Mouse (Mus musculus): ENCODE data around the gene Sag.

The Sag gene

GRCm38 (mm10) chr1:87803576-87803975 is at the start of gene Sag:
Gene Sag, plus strand, starts transcription at chr1:87803680.
- DNase-seq, result no peak

GRCm38 (mm10) chr1:87755641-87756470 is 47.6 kb upstream of the Sag start, which contains the start of gene Atg16l1:
Gene Atg16l1, plus strand, starts transcription at chr1:87755870.
- DNase-seq, result peak; percentile 92 to 95

- DNase-seq, result no peak
These were observed 39.7 kb upstream of the Sag start for GRCm38 (mm10) chr1:87763821-87764220.

- DNase-seq, result no peak
These were observed 37.7 kb upstream of the Sag start for GRCm38 (mm10) chr1:87765741-87766140.

- peak in 1 of 2 experiments; percentile 33 for DNase-seq
These were observed 37.2 kb upstream of the Sag start for GRCm38 (mm10) chr1:87766233-87766632.

GRCm38 (mm10) chr1:87769263-87769662 is 34.2 kb upstream of the Sag start:
- no peak for DNase-seq

- no peak for DNase-seq
These were observed 33.0 kb upstream of the Sag start for GRCm38 (mm10) chr1:87770486-87770885.

- DNase-seq, result no peak
These were observed 31.8 kb upstream of the Sag start for GRCm38 (mm10) chr1:87771724-87772123.

- no peak for DNase-seq
These were observed 30.1 kb upstream of the Sag start for GRCm38 (mm10) chr1:87773336-87773735.

- DNase-seq, result no peak
These were observed 28.6 kb upstream of the Sag start for GRCm38 (mm10) chr1:87774845-87775244.

- DNase-seq, result no peak
These were observed 24.2 kb upstream of the Sag start for GRCm38 (mm10) chr1:87779204-87779785.

GRCm38 (mm10) chr1:87785703-87786102 is 17.8 kb upstream of the Sag start:
- no peak for DNase-seq

- no peak for DNase-seq
These were observed 17.2 kb upstream of the Sag start for GRCm38 (mm10) chr1:87786251-87786650.

GRCm38 (mm10) chr1:87789665-87790064 is 13.8 kb upstream of the Sag start:
- no peak for DNase-seq

GRCm38 (mm10) chr1:87792438-87793137 is 10.9 kb upstream of the Sag start:
- DNase-seq, result no peak

GRCm38 (mm10) chr1:87793138-87793449 is 10.4 kb upstream of the Sag start:
- no peak for DNase-seq

GRCm38 (mm10) chr1:87797702-87798101 is 5.8 kb upstream of the Sag start:
- no peak for DNase-seq

GRCm38 (mm10) chr1:87798306-87798705 is 5.2 kb upstream of the Sag start:
- no peak for DNase-seq

- no peak for DNase-seq
These were observed 4.3 kb downstream of the Sag start for GRCm38 (mm10) chr1:87807751-87808150.

GRCm38 (mm10) chr1:87811391-87811790 is 7.9 kb downstream of the Sag start:
- DNase-seq, result no peak

- DNase-seq, result no peak
These were observed 8.6 kb downstream of the Sag start for GRCm38 (mm10) chr1:87812061-87812460.

GRCm38 (mm10) chr1:87813155-87813554 is 9.7 kb downstream of the Sag start:
- DNase-seq, result no peak

- DNase-seq, result no peak
These were observed 10.2 kb downstream of the Sag start for GRCm38 (mm10) chr1:87813681-87814080.

GRCm38 (mm10) chr1:87824420-87824995 is 21.0 kb downstream of the Sag start:
- no peak for DNase-seq

Data from thymus, adult 18-20 months (tissue).